Mouse (Mus musculus): ENCODE results near the gene Zfp652.
A peak's percentile ranks its signal among the peaks of the same experiment; 100 is the strongest.
"Not testable (repeated sequence)": the region's sequence is repeated elsewhere in the genome, so short reads cannot be mapped to it uniquely, and the experiment has no call there.

The Zfp652 gene

GRCm38 (mm10) chr11:95712563-95713224, at the start of gene Zfp652:
Gene Zfp652, plus strand, starts transcription at chr11:95712673.
- DNase-seq (ENCODE audit: low spot score), result peak; percentile 85

GRCm38 (mm10) chr11:95666529-95667149, 45.8 kb upstream of the Zfp652 start, which contains the start of gene Phb:
Gene Phb, plus strand, starts transcription at chr11:95666957.
- peak; percentile 98 for DNase-seq (ENCODE audit: low spot score)

- no peak for DNase-seq (ENCODE audit: low spot score)
These were observed 45.3 kb upstream of the Zfp652 start for GRCm38 (mm10) chr11:95667177-95667576.

GRCm38 (mm10) chr11:95668086-95668485, 44.4 kb upstream of the Zfp652 start:
- DNase-seq (ENCODE audit: low spot score), result not testable (repeated sequence)

GRCm38 (mm10) chr11:95675498-95675897, 37.0 kb upstream of the Zfp652 start:
- no peak for DNase-seq (ENCODE audit: low spot score)

- peak; percentile 87 for DNase-seq (ENCODE audit: low spot score)
These were observed 36.2 kb upstream of the Zfp652 start for GRCm38 (mm10) chr11:95676307-95676706.

GRCm38 (mm10) chr11:95677925-95678701, 34.4 kb upstream of the Zfp652 start:
- DNase-seq (ENCODE audit: low spot score), result no peak

- no peak for DNase-seq (ENCODE audit: low spot score)
These were observed 30.4 kb upstream of the Zfp652 start for GRCm38 (mm10) chr11:95681995-95682601.

- no peak for DNase-seq (ENCODE audit: low spot score)
These were observed 29.5 kb upstream of the Zfp652 start for GRCm38 (mm10) chr11:95682946-95683345.

- peak; percentile 77 for DNase-seq (ENCODE audit: low spot score)
These were observed 26.4 kb upstream of the Zfp652 start for GRCm38 (mm10) chr11:95686031-95686430.

- DNase-seq (ENCODE audit: low spot score), result no peak
These were observed 25.3 kb upstream of the Zfp652 start for GRCm38 (mm10) chr11:95687084-95687656.

GRCm38 (mm10) chr11:95688515-95688914, 24.0 kb upstream of the Zfp652 start:
- no peak for DNase-seq (ENCODE audit: low spot score)

- no peak for DNase-seq (ENCODE audit: low spot score)
These were observed 23.5 kb upstream of the Zfp652 start for GRCm38 (mm10) chr11:95688981-95689380.

GRCm38 (mm10) chr11:95689544-95689943, 22.9 kb upstream of the Zfp652 start:
- DNase-seq (ENCODE audit: low spot score), result no peak

- DNase-seq (ENCODE audit: low spot score), result no peak
These were observed 13.9 kb upstream of the Zfp652 start for GRCm38 (mm10) chr11:95698541-95698940.

- DNase-seq (ENCODE audit: low spot score), result no peak
These were observed 11.4 kb upstream of the Zfp652 start for GRCm38 (mm10) chr11:95700778-95701739.

- no peak for DNase-seq (ENCODE audit: low spot score)
These were observed 8.2 kb upstream of the Zfp652 start for GRCm38 (mm10) chr11:95704032-95704969.

GRCm38 (mm10) chr11:95704970-95705330, 7.5 kb upstream of the Zfp652 start:
- no peak for DNase-seq (ENCODE audit: low spot score)

- DNase-seq (ENCODE audit: low spot score), result no peak
These were observed 2.9 kb upstream of the Zfp652 start for GRCm38 (mm10) chr11:95709534-95710040.

GRCm38 (mm10) chr11:95710478-95710877, 2.0 kb upstream of the Zfp652 start:
- DNase-seq (ENCODE audit: low spot score), result no peak

All from MN1 (cell line).